Mouse (Mus musculus) heart, adult 11 months (tissue): ENCODE results near the gene Rmi2.

ENCODE experiments used
- DNase-seq: peaks from one replicate; pipeline ENCODE4 v3.0.0; 2022

Rmi2 gene

DNA sequence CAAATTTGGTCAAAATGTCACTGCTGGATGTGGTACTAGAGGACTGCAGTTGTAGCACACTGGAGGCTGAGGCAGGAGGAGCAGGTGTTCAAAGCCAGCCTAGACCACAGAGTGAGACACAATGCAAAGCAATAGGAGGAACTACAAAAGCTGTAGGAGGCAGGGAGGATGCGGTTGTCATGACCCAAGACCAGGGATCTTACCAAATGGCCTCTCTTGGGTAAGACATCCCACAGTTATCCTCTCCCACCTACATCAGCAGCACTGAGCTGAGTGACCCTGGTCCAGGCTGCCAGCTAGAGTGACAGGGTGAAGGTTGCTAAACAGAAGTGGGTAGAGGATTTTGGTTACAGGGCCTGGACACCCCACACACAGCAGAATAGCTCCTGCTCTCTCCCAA is 92.2 kb downstream of the Rmi2 start:
- DNase-seq: no peak

DNA sequence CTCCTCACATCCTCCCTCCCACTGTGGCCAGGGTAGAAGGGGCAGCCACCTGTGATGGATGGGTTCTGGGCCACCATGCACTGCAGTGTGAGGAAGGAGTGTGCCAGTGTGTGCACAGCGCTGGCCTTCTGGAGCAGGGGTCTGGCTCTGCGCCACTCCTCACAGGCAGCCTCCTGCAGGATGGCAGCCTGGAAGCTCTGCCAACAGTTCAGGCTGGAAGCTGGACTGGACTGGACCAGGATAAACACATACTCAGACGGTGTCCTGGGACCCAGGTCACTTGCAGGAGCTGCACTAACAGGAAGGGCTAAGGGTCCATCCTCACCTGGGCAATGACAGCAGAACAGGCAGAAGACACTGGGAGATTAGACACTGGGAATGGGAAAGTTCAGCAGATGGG is 98.5 kb downstream of the Rmi2 start:
- DNase-seq: no peak

DNA sequence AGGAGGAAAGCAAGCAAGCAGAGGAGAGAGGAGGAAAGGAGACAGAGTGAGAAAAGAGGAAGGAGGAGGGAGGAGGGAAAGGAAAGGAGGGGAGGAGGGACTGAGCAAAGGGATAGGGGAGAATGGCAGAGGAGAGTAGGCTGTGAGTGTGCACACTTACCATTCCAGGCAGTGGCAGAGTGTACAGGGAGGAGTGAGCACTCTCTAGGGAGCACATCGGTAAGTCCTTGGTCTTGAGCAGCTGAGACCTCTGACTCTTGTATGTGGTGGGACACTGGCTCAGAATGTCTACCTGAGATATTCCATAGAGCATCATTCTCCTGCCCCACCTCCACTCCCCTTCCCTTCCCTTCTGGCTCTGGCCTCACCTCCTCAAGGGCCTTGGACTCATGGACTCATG is 99.2 kb downstream of the Rmi2 start:
- DNase-seq: no peak

DNA sequence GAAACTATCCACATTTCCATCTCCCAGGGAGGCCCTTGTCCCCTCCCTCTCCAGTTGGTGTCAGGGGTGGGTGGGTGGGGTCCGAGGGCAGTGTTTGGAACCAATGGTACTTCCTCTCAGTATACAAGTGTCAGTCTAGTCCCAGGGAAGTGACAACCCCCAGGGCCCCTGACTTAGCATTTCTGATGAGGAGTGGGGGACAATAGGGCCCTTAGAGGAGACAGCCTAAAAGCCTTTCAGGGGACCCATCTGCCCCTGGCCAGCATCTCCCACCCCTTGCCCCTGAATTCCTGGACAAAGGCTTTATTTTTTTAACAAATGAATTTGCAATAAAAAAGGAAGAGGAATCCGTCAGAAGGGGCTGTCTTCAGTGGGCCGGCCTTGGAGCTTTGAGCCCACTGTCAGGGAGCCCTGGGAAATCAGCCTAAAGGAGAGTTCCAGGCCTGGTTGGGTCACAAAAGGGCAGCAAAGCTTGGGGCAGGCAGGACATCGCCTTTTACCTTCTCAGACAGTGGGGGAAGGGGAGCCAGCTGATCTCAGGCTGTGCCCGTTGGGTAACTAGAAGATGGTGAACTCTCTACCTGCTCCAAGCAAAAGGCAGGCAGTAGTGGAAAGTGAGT is 102.0 kb downstream of the Rmi2 start:
- no peak for DNase-seq

DNA sequence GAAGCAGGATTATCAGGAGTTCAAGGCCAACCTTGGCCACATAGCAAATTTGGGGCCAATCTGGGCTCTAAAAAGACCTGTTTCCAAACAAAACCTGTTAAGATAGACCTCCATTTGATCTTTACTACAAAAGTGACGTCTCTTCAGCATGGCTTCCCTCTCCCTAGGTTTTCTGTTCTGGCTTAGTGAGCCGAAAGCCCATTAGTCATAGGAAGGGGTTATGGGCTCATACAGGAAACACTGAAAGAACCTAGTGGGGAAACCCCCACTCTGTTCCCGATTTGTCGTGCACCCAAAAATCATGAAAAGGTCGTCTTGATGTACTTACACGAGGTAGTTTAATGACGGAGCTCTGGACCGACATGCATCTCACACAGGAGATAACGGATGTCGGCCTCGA is 102.6 kb downstream of the Rmi2 start:
- DNase-seq: no peak

DNA sequence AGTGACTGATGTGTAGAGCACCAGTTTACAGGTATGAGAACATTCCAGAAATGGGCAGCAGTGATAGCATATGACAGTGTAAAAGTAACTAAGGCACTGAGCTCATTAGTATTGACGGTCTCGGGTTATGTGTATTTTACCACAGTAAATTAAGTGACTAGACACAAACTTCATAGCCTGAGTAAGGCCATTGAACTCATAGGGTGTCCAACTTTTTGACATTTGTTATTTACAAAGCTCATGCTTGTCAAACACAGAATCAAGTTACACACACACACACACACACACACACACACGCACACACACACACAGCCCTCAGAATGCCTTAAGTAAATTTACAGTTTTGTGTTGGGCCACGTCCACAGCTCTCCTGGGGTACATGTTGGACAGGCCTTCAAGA is 105.1 kb downstream of the Rmi2 start:
- no peak for DNase-seq

DNA sequence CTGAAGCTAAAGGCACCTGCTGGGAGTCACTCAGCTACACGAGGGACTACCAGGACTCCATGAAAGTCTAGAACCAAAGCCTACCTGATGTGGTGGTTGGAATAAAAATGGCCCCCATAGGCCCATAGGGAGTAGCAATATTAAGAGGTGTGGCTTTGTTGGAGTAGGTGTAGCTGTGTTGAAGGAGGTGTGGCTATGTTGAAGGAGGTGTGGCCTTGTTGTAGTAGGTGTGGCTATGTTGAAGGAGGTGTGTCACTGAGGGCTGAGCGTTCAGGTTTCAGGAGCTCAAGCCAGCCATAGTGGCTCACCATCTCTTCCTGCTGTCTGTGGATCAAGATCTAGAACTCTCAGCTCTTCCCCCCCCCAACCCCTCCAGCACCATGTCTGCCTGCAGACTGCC is 105.8 kb downstream of the Rmi2 start:
- no peak for DNase-seq
